Mouse (Mus musculus) layer of hippocampus, adult 18-20 months (tissue): Measurements from ENCODE around the gene Klrk1. TPM values are rescaled to one million over a fixed set of nuclear protein-coding genes. Genes with fewer than 3 reads are reported as not detected.
A peak's percentile ranks its signal among the peaks of the same experiment; 100 is the strongest.
"Not testable (repeated sequence)": the region's sequence is repeated elsewhere in the genome, so short reads cannot be mapped to it uniquely, and the experiment has no call there.

Source experiments
- DNase-seq, 2 experiments: peaks; one replicate each; pipeline ENCODE4 v3.0.0; 2022; ENCODE audit warnings: low spot score in 2 of 2
- long read RNA-seq: library from polyadenylated mRNA; stranded (forward); transcript quantifications from one replicate; pipeline ENCODE4 v2.0.0, GENCODE M21; 2021
- total RNA-seq, 2 experiments: library from RNA; stranded (reverse); gene quantifications; 2 replicates each; pipeline ENCODE4 v1.2.3; 2021

Gene Klrk1
- total RNA-seq: not detected
- long read RNA-seq: 0 reads

- no peak for DNase-seq
Observed at GRCm38 (mm10) chr6:129623735-129624134, at the start of gene Klrk1. Gene Klrk1, minus strand, starts transcription at chr6:129623864.

GRCm38 (mm10) chr6:129661301-129661700, 37.6 kb upstream of the Klrk1 start:
- DNase-seq: not testable (repeated sequence)

- DNase-seq: not testable (repeated sequence)
Observed at GRCm38 (mm10) chr6:129660589-129660988, 36.9 kb upstream of the Klrk1 start, which contains the start of gene Klrc2. Gene Klrc2, minus strand, starts transcription at chr6:129660689.

GRCm38 (mm10) chr6:129644054-129644453, 20.4 kb upstream of the Klrk1 start:
- not testable (repeated sequence) for DNase-seq

- not testable (repeated sequence) for DNase-seq
Observed at GRCm38 (mm10) chr6:129643237-129643636, 19.6 kb upstream of the Klrk1 start, which contains the start of gene Klrc3. Gene Klrc3, minus strand, starts transcription at chr6:129643337.

- not testable (repeated sequence) for DNase-seq
Observed at GRCm38 (mm10) chr6:129631046-129631445, 7.4 kb upstream of the Klrk1 start.

GRCm38 (mm10) chr6:129608372-129608771, 15.3 kb downstream of the Klrk1 start:
- no peak for DNase-seq

GRCm38 (mm10) chr6:129591508-129591907, 32.2 kb downstream of the Klrk1 start, which contains the start of gene Klrd1:
Gene Klrd1, plus strand, starts transcription at chr6:129591782.
- DNase-seq: no peak

- DNase-seq: no peak
Observed at GRCm38 (mm10) chr6:129583014-129583413, 40.6 kb downstream of the Klrk1 start.

GRCm38 (mm10) chr6:129581896-129582295, 41.8 kb downstream of the Klrk1 start:
- no peak for DNase-seq

- peak in 1 of 2 experiments; percentile 21 for DNase-seq
Observed at GRCm38 (mm10) chr6:129581274-129581673, 42.4 kb downstream of the Klrk1 start.

GRCm38 (mm10) chr6:129577605-129578004, 46.1 kb downstream of the Klrk1 start, which contains the start of gene Klre1:
Gene Klre1, plus strand, starts transcription at chr6:129577905.
- no peak for DNase-seq

GRCm38 (mm10) chr6:129575315-129575714, 48.3 kb downstream of the Klrk1 start:
- DNase-seq: peak in 1 of 2 experiments; percentile 11

GRCm38 (mm10) chr6:129565257-129565656, 58.4 kb downstream of the Klrk1 start:
- DNase-seq: no peak

Other genes with a start within 250 kb of the Klrk1 start
- gene Clec12b, start 238.0 kb downstream of the Klrk1 start, total RNA-seq: not detected
- not detected for gene Clec1b, start 226.6 kb downstream of the Klrk1 start, total RNA-seq
- gene Clec9a, start 215.0 kb downstream of the Klrk1 start, total RNA-seq: not detected
- gene Clec1a, start 171.9 kb downstream of the Klrk1 start, total RNA-seq: 1 to 10 TPM; 4.2 TPM
- not detected for gene Olr1, start 116.7 kb downstream of the Klrk1 start, total RNA-seq
- not detected for gene Tmem52b, start 111.3 kb downstream of the Klrk1 start, total RNA-seq
- gene Gabarapl1, start 90.7 kb downstream of the Klrk1 start, total RNA-seq: 100 to 1,000 TPM; 745 to 780 TPM
- gene Klre1, start 46.0 kb downstream of the Klrk1 start, total RNA-seq: not detected
- gene Klrd1, start 32.1 kb downstream of the Klrk1 start, total RNA-seq: not detected
- gene Klrc3, start 19.5 kb upstream of the Klrk1 start, total RNA-seq: not detected
- gene Klrc2, start 36.8 kb upstream of the Klrk1 start, total RNA-seq: not detected
- not detected for gene Klrc1, start 55.1 kb upstream of the Klrk1 start, total RNA-seq
- not detected for gene Klri1, start 93.3 kb upstream of the Klrk1 start, total RNA-seq
- not detected for gene Klri2, start 116.6 kb upstream of the Klrk1 start, total RNA-seq
- gene Gm156, start 160.4 kb upstream of the Klrk1 start, total RNA-seq: not detected
- not detected for gene Gm17631, start 238.8 kb upstream of the Klrk1 start, total RNA-seq